Mouse (Mus musculus) MEL (cell line): ENCODE results near the gene Met. TPM values are rescaled to one million over a fixed set of nuclear protein-coding genes. Genes with fewer than 3 reads are reported as not detected.

Source experiments
- DNase-seq: peaks from one replicate; pipeline ENCODE4 v3.0.0; 2011; ENCODE audit warnings: low read depth, low spot score
- H3K27ac ChIP-seq: 2 replicates; pipeline ENCODE4 v1.5.1; 2012; ENCODE audit warnings: low read depth, mild to moderate bottlenecking, control low read depth, low read length, moderate library complexity; ENCODE audit not compliant: control insufficient read depth
- H3K27me3 ChIP-seq, 2 experiments: fragments of 150-350 bp in 1 of 2; sonication (generic) in 1 of 2; 2 replicates each; pipeline ENCODE4 v1.6.1; 2012; ENCODE audit warnings: low read length in 2 of 2, mild to moderate bottlenecking in 2 of 2, improper control_type of control experiment in 1 of 2, moderate library complexity in 1 of 2; ENCODE audit not compliant: insufficient read depth in 2 of 2, control insufficient read depth in 1 of 2
- H3K36me3 ChIP-seq, 2 experiments: 2 replicates each; pipeline ENCODE4 v1.6.1; 2012 to 2014; ENCODE audit warnings: low read length in 2 of 2, improper control_type of control experiment in 1 of 2, inconsistent platforms in 1 of 2, mild to moderate bottlenecking in 1 of 2; ENCODE audit not compliant: insufficient read depth in 2 of 2, control insufficient read depth in 1 of 2
- H3K4me1 ChIP-seq, 2 experiments: fragments of 150-350 bp in 1 of 2; sonication (generic) in 1 of 2; 2 replicates each; pipeline ENCODE4 v1.6.1; 2012; ENCODE audit warnings: low read length in 2 of 2, improper control_type of control experiment in 1 of 2, mild to moderate bottlenecking in 1 of 2; ENCODE audit not compliant: insufficient read depth in 2 of 2, control insufficient read depth in 1 of 2
- H3K4me3 ChIP-seq, 2 experiments: fragments of 150-350 bp in 1 of 2; sonication (generic) in 1 of 2; 2 replicates each; pipeline ENCODE4 v1.5.1; 2012; ENCODE audit warnings: low read depth in 2 of 2, low read length in 2 of 2, mild to moderate bottlenecking in 2 of 2, moderate library complexity in 2 of 2, control low read depth in 1 of 2, improper control_type of control experiment in 1 of 2; ENCODE audit not compliant: control insufficient read depth in 1 of 2, insufficient read depth in 1 of 2
- H3K79me2 ChIP-seq: 2 replicates; pipeline ENCODE4 v1.6.1; 2012; ENCODE audit warnings: mild to moderate bottlenecking, low read length, moderate library complexity; ENCODE audit not compliant: control insufficient read depth, poor library complexity, insufficient read depth
- H3K9ac ChIP-seq: 2 replicates; pipeline ENCODE4 v1.6.1; 2012; ENCODE audit warnings: low read depth, mild to moderate bottlenecking, control low read depth, low read length, moderate library complexity; ENCODE audit not compliant: control insufficient read depth, poor library complexity, severe bottlenecking
- H3K9me3 ChIP-seq: fragments of 150-350 bp; sonication (generic); replicated peaks from 2 replicates; pipeline ENCODE4 v1.6.1; 2012; ENCODE audit warnings: mild to moderate bottlenecking, low read length, improper control_type of control experiment, moderate library complexity; ENCODE audit not compliant: insufficient read depth
- BHLHE40 ChIP-seq: IDR thresholded peaks from 2 replicates; pipeline ENCODE4 v1.6.1; 2012; ENCODE audit warnings: low read depth, mild to moderate bottlenecking, inconsistent platforms, low read length, improper control_type of control experiment, borderline replicate concordance
- CHD1 ChIP-seq: IDR thresholded peaks from 2 replicates; pipeline ENCODE4 v1.6.1; 2012; ENCODE audit warnings: low read depth, mild to moderate bottlenecking, inconsistent platforms, low read length, improper control_type of control experiment
- ELF1 ChIP-seq: IDR thresholded peaks from 2 replicates; pipeline ENCODE4 v1.6.1; 2014; ENCODE audit warnings: low read depth, mild to moderate bottlenecking, inconsistent platforms, low read length, improper control_type of control experiment, moderate library complexity
- EP300 ChIP-seq, 2 experiments: IDR thresholded peaks; 2 replicates each; pipeline ENCODE4 v1.6.1; 2011; ENCODE audit warnings: improper control_type of control experiment in 2 of 2, low read length in 2 of 2, low read depth in 1 of 2, mild to moderate bottlenecking in 1 of 2
- ETS1 ChIP-seq: IDR thresholded peaks from 2 replicates; pipeline ENCODE4 v1.6.1; 2012; ENCODE audit warnings: low read depth, mild to moderate bottlenecking, inconsistent platforms, low read length, improper control_type of control experiment, moderate library complexity
- GABPA ChIP-seq: IDR thresholded peaks from 2 replicates; pipeline ENCODE4 v1.6.1; 2012; ENCODE audit warnings: low read depth, mild to moderate bottlenecking, inconsistent platforms, low read length, improper control_type of control experiment, moderate library complexity
- HCFC1 ChIP-seq: IDR thresholded peaks from 2 replicates; pipeline ENCODE4 v1.6.1; 2012; ENCODE audit warnings: low read depth, mild to moderate bottlenecking, inconsistent platforms, low read length, improper control_type of control experiment, moderate library complexity
- JUND ChIP-seq: IDR thresholded peaks from 2 replicates; pipeline ENCODE4 v1.6.1; 2011; ENCODE audit warnings: low read depth, mild to moderate bottlenecking, improper control_type of control experiment, low read length
- KAT2A ChIP-seq: conservative IDR thresholded peaks from 2 replicates; pipeline ENCODE4 v1.6.1; 2012; ENCODE audit warnings: low read depth, low read length, improper control_type of control experiment, inconsistent platforms
- MAX ChIP-seq: IDR thresholded peaks from 2 replicates; pipeline ENCODE4 v1.6.1; 2011; ENCODE audit warnings: low read length, improper control_type of control experiment
- MAZ ChIP-seq: IDR thresholded peaks from 2 replicates; pipeline ENCODE4 v1.6.1; 2012; ENCODE audit warnings: low read depth, mild to moderate bottlenecking, inconsistent platforms, low read length, improper control_type of control experiment
- MEF2A ChIP-seq: IDR thresholded peaks from 2 replicates; pipeline ENCODE4 v1.6.1; 2014; ENCODE audit warnings: low read depth, mild to moderate bottlenecking, inconsistent platforms, low read length, improper control_type of control experiment; ENCODE audit not compliant: poor library complexity, insufficient replicate concordance, severe bottlenecking; ENCODE audit errors: extremely low read depth
- MYB ChIP-seq: IDR thresholded peaks from 2 replicates; pipeline ENCODE4 v1.6.1; 2011; ENCODE audit warnings: mild to moderate bottlenecking, low read depth, low read length, improper control_type of control experiment
- MYC ChIP-seq: IDR thresholded peaks from 2 replicates; pipeline ENCODE4 v1.6.1; 2011; ENCODE audit warnings: low read depth, mild to moderate bottlenecking, low read length, improper control_type of control experiment, moderate library complexity
- NELFE ChIP-seq: IDR thresholded peaks from 2 replicates; pipeline ENCODE4 v1.6.1; 2011; ENCODE audit warnings: low read depth, low read length, improper control_type of control experiment
- POLR2AphosphoS2 ChIP-seq: IDR thresholded peaks from 2 replicates; pipeline ENCODE4 v1.6.1; 2011; ENCODE audit warnings: low read length, improper control_type of control experiment
- POLR2AphosphoS5 ChIP-seq: IDR thresholded peaks from 2 replicates; pipeline ENCODE4 v1.6.1; 2012; ENCODE audit warnings: low read depth, borderline replicate concordance, mild to moderate bottlenecking, inconsistent platforms, low read length, moderate library complexity, mixed read lengths
- RCOR1 ChIP-seq: IDR thresholded peaks from 2 replicates; pipeline ENCODE4 v1.6.1; 2012; ENCODE audit warnings: low read depth, mild to moderate bottlenecking, inconsistent platforms, low read length, improper control_type of control experiment
- SIN3A ChIP-seq: IDR thresholded peaks from 2 replicates; pipeline ENCODE4 v1.6.1; 2012; ENCODE audit warnings: low read length, improper control_type of control experiment, inconsistent platforms
- USF1 ChIP-seq: IDR thresholded peaks from 2 replicates; pipeline ENCODE4 v1.6.1; 2014; ENCODE audit warnings: low read depth, mild to moderate bottlenecking, inconsistent platforms, low read length, improper control_type of control experiment, moderate library complexity
- ZMIZ1 ChIP-seq: IDR thresholded peaks from 2 replicates; pipeline ENCODE4 v1.6.1; 2012; ENCODE audit warnings: low read depth, mild to moderate bottlenecking, inconsistent platforms, low read length, improper control_type of control experiment, moderate library complexity
- polyA plus RNA-seq, 2 experiments: library from polyadenylated mRNA; stranded (reverse) in 1 of 2; unstranded in 1 of 2; fragments of >175 nt in 1 of 2; fragments of >200 nt in 1 of 2; gene quantifications; 2 replicates each; pipeline versions ENCODE4 v1.2.1 to v1.2.4; 2012; ENCODE audit warnings: low replicate concordance in 2 of 2, low read depth in 1 of 2; ENCODE audit not compliant: insufficient read length in 2 of 2, insufficient read depth in 1 of 2, missing spikeins in 1 of 2
- total RNA-seq: library from RNA; depleted of rRNA; stranded (reverse); fragments of 300-350 nt; gene quantifications from 2 replicates; pipeline ENCODE4 v1.2.3, GENCODE M21; 2012

Met gene
- total and polyA plus RNA-seq, 3 experiments: not detected

DNA sequence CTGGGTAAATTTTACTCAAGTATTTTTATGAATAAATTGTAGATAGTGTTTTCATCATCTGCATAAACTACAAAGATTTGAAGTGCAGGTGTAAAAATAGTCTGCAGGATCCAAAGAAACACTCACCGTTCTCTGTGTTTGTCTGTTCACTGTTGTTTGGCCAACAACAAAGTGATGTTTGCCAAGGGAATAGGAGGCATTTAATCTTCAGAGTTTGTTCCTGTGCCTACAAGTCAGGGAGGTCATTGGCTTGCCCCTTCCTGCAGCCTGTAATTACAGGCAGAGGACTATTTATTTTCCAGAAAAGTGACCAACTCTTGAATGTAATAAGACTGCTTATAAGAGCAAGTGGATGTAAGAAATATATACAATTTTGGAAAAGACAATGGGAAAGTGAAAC is 38.7 kb downstream of the Met start:
- H3K9me3 ChIP-seq: no peaks in the 10 kb centered on the region
- H3K4me3 ChIP-seq: no peak overlapping the region
- no peaks in the 10 kb centered on the region for H3K79me2 ChIP-seq
- H3K4me1 ChIP-seq: no peaks in the 10 kb centered on the region
- no peak overlapping the region for H3K27ac ChIP-seq
- no peak for TF ChIP-seq ZMIZ1
- no peak for TF ChIP-seq EP300 (IDR thresholded peaks at IDR 0.05; ENCODE audit: low read depth in 1 of 2, low read length in 2 of 2)
- TF ChIP-seq MEF2A: no peak
- TF ChIP-seq ELF1: no peak
- TF ChIP-seq JUND: no peak
- TF ChIP-seq MYC: no peak
- no peak for TF ChIP-seq SIN3A
- no peak for TF ChIP-seq KAT2A
- no peak for TF ChIP-seq POLR2AphosphoS5
- TF ChIP-seq ETS1: no peak
- no peak for TF ChIP-seq MYB
- TF ChIP-seq CHD1: no peak
- TF ChIP-seq MAZ: no peak
- no peak for TF ChIP-seq MAX
- TF ChIP-seq HCFC1: no peak
- H3K9ac ChIP-seq: no peak overlapping the region
- peaks cover 3 to 4% of the 10 kb centered on the region in 2 experiments; a peak in 2 of 4 replicates for H3K27me3 ChIP-seq
- DNase-seq: no peak
- no peaks in the 10 kb centered on the region for H3K36me3 ChIP-seq

DNA sequence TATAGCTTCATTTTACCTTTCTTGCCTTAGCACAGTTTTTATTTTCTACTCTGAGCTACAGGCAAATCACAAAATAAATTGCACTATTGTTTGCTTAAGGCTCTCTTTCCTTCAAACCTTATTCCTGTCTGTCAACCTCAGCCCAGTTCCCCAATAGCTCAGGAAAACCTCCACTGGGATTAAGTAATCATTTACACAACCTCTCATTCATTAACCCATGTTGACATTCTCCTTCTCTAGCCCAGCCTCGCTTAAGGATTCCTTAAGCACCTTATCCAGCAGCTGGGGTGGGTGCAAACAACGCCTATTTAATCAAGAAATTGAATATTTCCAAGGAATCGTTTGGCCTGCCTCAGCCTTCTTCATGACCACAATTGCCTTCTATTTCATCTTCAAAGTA is 40.1 kb downstream of the Met start:
- Histone ChIP-seq H3K4me3 (no peak overlapping the region), H3K27ac (no peak overlapping the region), H3K9me3 (no peaks in the 10 kb centered on the region), H3K4me1 (no peaks in the 10 kb centered on the region), H3K27me3 (peaks cover 3 to 4% of the 10 kb centered on the region in 2 experiments; a peak in 2 of 4 replicates), H3K9ac (no peak overlapping the region), H3K79me2 (no peaks in the 10 kb centered on the region), H3K36me3 (no peaks in the 10 kb centered on the region)
- no peak for TF ChIP-seq EP300 (IDR thresholded peaks at IDR 0.05; ENCODE audit: low read depth in 1 of 2, low read length in 2 of 2)
- TF ChIP-seq POLR2AphosphoS2: no peak
- no peak for DNase-seq

DNA sequence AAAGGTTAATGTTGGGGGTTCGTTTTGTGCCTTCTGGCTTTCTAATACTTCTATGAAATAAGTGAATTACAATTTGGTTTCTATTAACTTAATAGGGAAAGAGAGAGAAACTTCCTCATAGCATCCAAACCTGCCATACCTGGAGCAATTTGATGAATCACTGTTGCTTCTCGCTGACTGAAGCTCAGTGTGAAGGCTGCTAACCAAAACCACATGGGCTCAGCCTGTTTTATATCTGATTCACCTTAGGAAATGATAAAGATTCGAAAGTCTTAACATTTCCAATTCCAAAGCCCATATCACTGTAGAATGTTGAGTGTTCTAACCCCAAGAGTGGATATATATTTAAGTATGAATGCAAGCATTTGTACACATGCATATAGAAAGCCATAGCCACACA is 41.9 kb downstream of the Met start:
- Histone ChIP-seq H3K27me3 (peaks cover 3 to 4% of the 10 kb centered on the region in 2 experiments; a peak in 2 of 4 replicates), H3K79me2 (no peaks in the 10 kb centered on the region), H3K4me1 (no peaks in the 10 kb centered on the region), H3K9me3 (no peaks in the 10 kb centered on the region), H3K4me3 (no peak overlapping the region), H3K36me3 (no peaks in the 10 kb centered on the region), H3K27ac (no peak overlapping the region), H3K9ac (no peak overlapping the region)
- no peak for DNase-seq
- TF ChIP-seq USF1 (no peak), POLR2AphosphoS5 (no peak), GABPA (no peak), RCOR1 (no peak), NELFE (no peak), BHLHE40 (no peak)
